15 mouse cellular contexts compared by ENCODE assay signal in genomic region chr10:53343865-53344264, GRCm38 (mm10). TPM values are rescaled to one million over a fixed set of nuclear protein-coding genes. Genes with fewer than 3 reads are reported as not detected.
A peak's percentile ranks its signal among the peaks of the same experiment; 100 is the strongest.
DNase-seq lines count a peak whose midpoint lies in the region; ATAC-seq and TF ChIP-seq lines count a peak whose summit lies in the region.
"Had no signal": no experiment of that assay in that cellular context is flagged by ENCODE, and none has a peak within 500 bp of the region (broad histone marks: within the 10 kb centered on the region; RNA-seq: fewer than 3 reads in every experiment).

No protein-coding gene starts in this region.

- DNase-seq in heart, embryonic 10.5 days (ENCODE audit: low spot score) = no peak
- no peak for DNase-seq in heart, adult 9 months (ENCODE audit: low spot score in 2 of 2)
- peak; percentile 65 for DNase-seq in midbrain, embryonic 11.5 days (ENCODE audit: low spot score, missing footprints)
- DNase-seq in heart, postnatal 0 days (ENCODE audit: low spot score) = no peak
- peak; percentile 20 for DNase-seq in splenic B cell, adult 2 months (ENCODE audit: low read depth, low spot score)
- DNase-seq in frontal cortex, postnatal 36 days (ENCODE audit: low spot score in 2 of 2) = no peak
- DNase-seq: adrenal gland, adult 2 months; thymus, postnatal 4 days had no signal

- no peak overlapping the region for H3K9ac ChIP-seq in midbrain, embryonic 11.5 days (ENCODE audit: low read length)
- no peak overlapping the region for H3K9ac ChIP-seq in midbrain, embryonic 13.5 days (replicated peaks)
- H3K9ac ChIP-seq in heart, postnatal 0 days (replicated peaks; ENCODE audit: low read depth, low read length) = peak overlapping the region; percentile 69
- H3K9ac ChIP-seq: liver, embryonic 15.5 days; midbrain, embryonic 12.5 days; neural tube, embryonic 13.5 days had no signal

- H3K27ac ChIP-seq in heart, embryonic 10.5 days = 0 out of 2 replicates have a peak overlapping the region, but pooled peaks have one; percentile 13
- no peak overlapping the region for H3K27ac ChIP-seq in midbrain, embryonic 11.5 days (ENCODE audit: low read depth, low read length)
- no peak overlapping the region for H3K27ac ChIP-seq in midbrain, embryonic 13.5 days
- H3K27ac ChIP-seq in heart, postnatal 0 days (ENCODE audit: low read depth) = peak overlapping the region; percentile 98
- H3K27ac ChIP-seq: limb, embryonic 10.5 days; liver, embryonic 15.5 days; midbrain, embryonic 12.5 days; neural tube, embryonic 13.5 days had no signal

- H3K4me3 ChIP-seq in heart, embryonic 10.5 days = no peak overlapping the region
- H3K4me3 ChIP-seq in midbrain, embryonic 11.5 days (ENCODE audit: low read depth, low read length) = no peak overlapping the region
- H3K4me3 ChIP-seq in midbrain, embryonic 13.5 days (replicated peaks) = no peak overlapping the region
- peak overlapping the region; percentile 44 for H3K4me3 ChIP-seq in heart, postnatal 0 days (ENCODE audit: low read depth, low read length)
- H3K4me3 ChIP-seq: limb, embryonic 10.5 days; liver, embryonic 15.5 days; midbrain, embryonic 12.5 days; neural tube, embryonic 13.5 days had no signal

- no peak overlapping the region for H3K4me2 ChIP-seq in midbrain, embryonic 11.5 days
- no peak overlapping the region for H3K4me2 ChIP-seq in midbrain, embryonic 13.5 days (replicated peaks)
- H3K4me2 ChIP-seq in heart, postnatal 0 days (ENCODE audit: low read depth, low read length) = peak overlapping the region; percentile 63
- H3K4me2 ChIP-seq: liver, embryonic 15.5 days; midbrain, embryonic 12.5 days; neural tube, embryonic 13.5 days had no signal

- TF ChIP-seq CTCF in heart, postnatal 0 days (IDR thresholded peaks at IDR 0.05; ENCODE audit: low read depth) = no peak

- 0 out of 2 replicates have a peak, but pooled peaks cover 3% of the 10 kb centered on the region for H3K4me1 ChIP-seq in heart, embryonic 10.5 days
- H3K4me1 ChIP-seq in midbrain, embryonic 11.5 days (ENCODE audit: control insufficient read depth, insufficient read depth, low read length) = no peaks in the 10 kb centered on the region
- H3K4me1 ChIP-seq in midbrain, embryonic 13.5 days (replicated peaks) = no peaks in the 10 kb centered on the region
- no peaks in the 10 kb centered on the region for H3K4me1 ChIP-seq in heart, postnatal 0 days (ENCODE audit: control insufficient read depth, insufficient read depth)
- H3K4me1 ChIP-seq: midbrain, embryonic 12.5 days had no signal

- H3K9me3 ChIP-seq in heart, embryonic 10.5 days = no peaks in the 10 kb centered on the region
- no peaks in the 10 kb centered on the region for H3K9me3 ChIP-seq in midbrain, embryonic 11.5 days (ENCODE audit: control insufficient read depth, low read length)
- H3K9me3 ChIP-seq in midbrain, embryonic 13.5 days = no peaks in the 10 kb centered on the region
- no peaks in the 10 kb centered on the region for H3K9me3 ChIP-seq in heart, postnatal 0 days (replicated peaks; ENCODE audit: control insufficient read depth, low read length)
- H3K9me3 ChIP-seq: limb, embryonic 10.5 days; liver, embryonic 15.5 days; midbrain, embryonic 12.5 days; neural tube, embryonic 13.5 days had no signal

- 57% methylated on average over 10 of the region's 10 CpGs for WGBS in heart, embryonic 10.5 days
- WGBS in midbrain, embryonic 11.5 days = 73% methylated on average over 10 of the region's 10 CpGs
- WGBS in midbrain, embryonic 13.5 days = 66% methylated on average over 10 of the region's 10 CpGs
- WGBS in heart, postnatal 0 days = 20% methylated on average over 10 of the region's 10 CpGs

- ATAC-seq in midbrain, embryonic 11.5 days (ENCODE audit: low FRiP score) = no peak
- no peak for ATAC-seq in midbrain, embryonic 13.5 days
- no peak for ATAC-seq in heart, postnatal 0 days (ENCODE audit: insufficient read depth, low read depth)
- ATAC-seq in erythroid progenitor cell, adult 5-6 weeks (replicated peaks; ENCODE audit: low FRiP score, poor library complexity, severe bottlenecking) = no peak
- ATAC-seq: Patski had no signal

- H3K36me3 ChIP-seq in heart, embryonic 10.5 days = 0 out of 2 replicates have a peak, but pooled peaks cover 15% of the 10 kb centered on the region
- H3K36me3 ChIP-seq in midbrain, embryonic 11.5 days (ENCODE audit: control insufficient read depth, insufficient read depth, low read length) = no peaks in the 10 kb centered on the region
- H3K36me3 ChIP-seq in midbrain, embryonic 13.5 days = no peaks in the 10 kb centered on the region
- peaks cover 27% of the 10 kb centered on the region for H3K36me3 ChIP-seq in heart, postnatal 0 days (replicated peaks; ENCODE audit: control insufficient read depth, insufficient read depth, low read length)
- no peaks in the 10 kb centered on the region for H3K36me3 ChIP-seq in splenic B cell, adult 2 months (ENCODE audit: control insufficient read depth, insufficient read depth, low read length, poor library complexity, severe bottlenecking)
- H3K36me3 ChIP-seq: neural tube, embryonic 13.5 days had no signal

- no peaks in the 10 kb centered on the region for H3K27me3 ChIP-seq in heart, embryonic 10.5 days (ENCODE audit: insufficient read depth, poor library complexity, severe bottlenecking)
- no peaks in the 10 kb centered on the region for H3K27me3 ChIP-seq in midbrain, embryonic 11.5 days (ENCODE audit: control insufficient read depth, insufficient read depth, low read length)
- H3K27me3 ChIP-seq in midbrain, embryonic 13.5 days = no peaks in the 10 kb centered on the region
- H3K27me3 ChIP-seq in heart, postnatal 0 days (ENCODE audit: control insufficient read depth, insufficient read depth, low read length) = no peaks in the 10 kb centered on the region
- H3K27me3 ChIP-seq in splenic B cell, adult 2 months (ENCODE audit: control insufficient read depth, insufficient read depth, low read length, poor library complexity, severe bottlenecking) = no peaks in the 10 kb centered on the region
- H3K27me3 ChIP-seq: liver, embryonic 15.5 days; midbrain, embryonic 12.5 days; neural tube, embryonic 13.5 days; Patski had no signal

- TF ChIP-seq EP300 in heart, postnatal 0 days (IDR thresholded peaks at IDR 0.05; ENCODE audit: low read depth) = no peak

RNA-seq across cellular contexts. Expression of gene Pln, which starts 6.4 kb away (rescaled TPM):
- polyA plus RNA-seq in heart, embryonic 10.5 days (2016; fragmentation: Nextera tagmentation; extraction: Ambion mirVana) = 179 and 472 TPM in 2 replicates
- 1.1 and 1.4 TPM in 2 replicates for polyA plus RNA-seq in midbrain, embryonic 11.5 days (2014; fragmentation: Nextera tagmentation; extraction: Ambion mirVana)
- polyA plus RNA-seq in midbrain, embryonic 13.5 days (2015; fragmentation: Nextera tagmentation; extraction: Ambion mirVana) = 1.0 and 1.5 TPM in 2 replicates
- total RNA-seq in heart, postnatal 0 days (2014; rRNA removed; ENCODE audit: low replicate concordance) = 3,810 and 4,371 TPM in 2 replicates
- 3,198 and 3,248 TPM in 2 replicates for polyA plus RNA-seq in heart, postnatal 0 days (2015; fragmentation: Nextera tagmentation; extraction: Ambion mirVana)
- 7.1 TPM in 1 of 2 replicates, not detected in the other for total RNA-seq in erythroid progenitor cell, adult 5-6 weeks (2015; ENCODE audit: low replicate concordance)
- 2.4 TPM in 1 of 2 replicates, not detected in the other for total RNA-seq in erythroid progenitor cell, adult 5-6 weeks (2017; ENCODE audit: low replicate concordance)

RNA-seq across cellular contexts. Expression of gene Cep85l, which starts 35.9 kb away (rescaled TPM):
- polyA plus RNA-seq in heart, embryonic 10.5 days (2016; fragmentation: Nextera tagmentation; extraction: Ambion mirVana) = 3.1 and 4.4 TPM in 2 replicates
- polyA plus RNA-seq in midbrain, embryonic 11.5 days (2014; fragmentation: Nextera tagmentation; extraction: Ambion mirVana) = 3.8 and 4.4 TPM in 2 replicates
- polyA plus RNA-seq in midbrain, embryonic 13.5 days (2015; fragmentation: Nextera tagmentation; extraction: Ambion mirVana) = 5.1 and 5.6 TPM in 2 replicates
- 17.6 and 21.2 TPM in 2 replicates for total RNA-seq in heart, postnatal 0 days (2014; rRNA removed; ENCODE audit: low replicate concordance)
- polyA plus RNA-seq in heart, postnatal 0 days (2015; fragmentation: Nextera tagmentation; extraction: Ambion mirVana) = 3.3 and 4.1 TPM in 2 replicates
- total RNA-seq in erythroid progenitor cell, adult 5-6 weeks (2015; ENCODE audit: low replicate concordance) = 3.8 and 7.6 TPM in 2 replicates
- total RNA-seq in erythroid progenitor cell, adult 5-6 weeks (2017; ENCODE audit: low replicate concordance) = 4.9 and 10.9 TPM in 2 replicates

Comparison
In these comparisons a context has a peak if more than half of its experiments do, and no peak if none do; other contexts are left out.
1. DNase-seq: peak in midbrain, embryonic 11.5 days (single experiment) and splenic B cell, adult 2 months (single experiment); none in heart, embryonic 10.5 days (single experiment), heart, adult 9 months (0 of 2), heart, postnatal 0 days (single experiment) and frontal cortex, postnatal 36 days (0 of 2).
2. H3K27ac ChIP-seq: peak in heart, embryonic 10.5 days (single experiment) and heart, postnatal 0 days (single experiment); none in midbrain, embryonic 11.5 days (single experiment) and midbrain, embryonic 13.5 days (single experiment).
3. RNA of gene Pln, which starts 6.4 kb away (polyA plus RNA-seq): 3,198 to 3,248 TPM in heart, postnatal 0 days and 179 to 472 TPM in heart, embryonic 10.5 days; 1.1 to 1.4 TPM in midbrain, embryonic 11.5 days and 1.0 to 1.5 TPM in midbrain, embryonic 13.5 days; every median in the first group is over 10 times any median in the second.